Mouse (Mus musculus) testis, adult 2 months (tissue): Measurements from ENCODE around the gene Il1b.

ENCODE experiments used
- CTCF ChIP-seq: fragments of 200-500 bp; IDR thresholded peaks from 2 replicates; pipeline ENCODE4 v1.5.1; 2012; ENCODE audit warnings: low read depth, mild to moderate bottlenecking, inconsistent platforms, low read length, moderate library complexity; ENCODE audit not compliant: control insufficient read depth, insufficient read depth, insufficient replicate concordance
- POLR2A ChIP-seq: fragments of 200-500 bp; IDR thresholded peaks from 2 replicates; pipeline ENCODE4 v1.6.1; 2012; ENCODE audit warnings: low read depth, mild to moderate bottlenecking, inconsistent platforms, low read length, moderate library complexity; ENCODE audit not compliant: control insufficient read depth

GRCm38 (mm10) chr2:129369615-129370014 lies 1.3 kb downstream of the Il1b start:
- TF ChIP-seq POLR2A (no peak), CTCF (no peak)
